Comparison of ENCODE assay signal across 8 mouse cellular contexts in the genomic region with DNA sequence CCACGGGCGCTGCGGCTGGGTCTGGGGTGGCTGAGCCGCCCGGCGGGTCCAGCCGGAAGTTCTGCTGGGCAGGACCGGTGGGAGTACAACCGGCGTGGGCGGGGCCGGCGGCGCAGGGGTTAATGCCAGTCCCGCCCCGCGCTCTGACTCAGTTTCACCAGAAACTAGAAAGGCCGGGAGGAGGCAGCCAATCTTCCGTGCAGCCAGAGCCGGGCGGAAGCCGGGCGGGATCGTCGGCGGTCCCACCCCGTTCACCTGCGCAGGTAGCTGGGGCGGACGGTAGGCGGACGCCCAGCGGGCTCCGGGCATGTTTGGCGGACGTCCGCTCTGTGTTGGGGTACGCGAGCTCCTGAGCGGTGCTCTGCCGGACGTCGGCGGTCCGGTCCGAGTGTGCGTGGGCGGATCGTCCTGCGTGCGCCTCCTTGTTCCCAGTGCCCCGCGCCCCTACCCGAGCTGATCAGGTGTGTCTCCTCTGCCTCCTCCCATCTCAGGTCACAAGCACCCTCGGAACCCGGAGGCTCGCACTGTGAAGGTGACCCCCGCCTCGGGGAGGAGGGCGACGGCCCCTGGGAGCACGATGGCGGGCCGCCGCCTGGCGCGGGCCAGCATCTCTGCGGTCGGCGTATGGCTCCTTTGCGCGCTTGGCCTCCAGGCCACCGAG. TPM values are rescaled to one million over a fixed set of nuclear protein-coding genes. Genes with fewer than 3 reads are reported as not detected.
DNase-seq lines count a peak whose midpoint lies in the region; ATAC-seq lines count a peak whose summit lies in the region.

TSS of gene Spint1 (plus strand) at position 153 of the 661 bp plus-strand sequence.

- peak within 1 kb of the TSS; percentile 87 for H3K4me2 ChIP-seq in limb, embryonic 11.5 days (ENCODE audit: low read depth, severe bottlenecking)
- H3K4me2 ChIP-seq in midbrain, embryonic 15.5 days = peak within 1 kb of the TSS; percentile 55

- H3K27ac ChIP-seq in limb, embryonic 11.5 days (replicated peaks; ENCODE audit: low read depth, low read length) = no peak within 1 kb of the TSS
- H3K27ac ChIP-seq in midbrain, embryonic 15.5 days = no peak within 1 kb of the TSS

- peak within 1 kb of the TSS; percentile 32 for H3K4me3 ChIP-seq in erythroblast, embryonic 14.5 days (replicated peaks)
- peak within 1 kb of the TSS; percentile 46 for H3K4me3 ChIP-seq in limb, embryonic 11.5 days (ENCODE audit: low read depth, low read length)
- H3K4me3 ChIP-seq in midbrain, embryonic 15.5 days = peak within 1 kb of the TSS; percentile 40

- under 1% methylated on average over 72 of the region's 73 CpGs for WGBS in limb, embryonic 11.5 days
- under 1% methylated on average over 72 of the region's 73 CpGs for WGBS in midbrain, embryonic 15.5 days

- H3K4me1 ChIP-seq in erythroblast, embryonic 14.5 days (ENCODE audit: control insufficient read depth) = peaks cover 5% of the 10 kb centered on the region
- peaks cover 11% of the 10 kb centered on the region for H3K4me1 ChIP-seq in limb, embryonic 11.5 days (ENCODE audit: control insufficient read depth, insufficient read depth, low read length)
- H3K4me1 ChIP-seq in midbrain, embryonic 15.5 days = peaks cover 14% of the 10 kb centered on the region

- no peak for ATAC-seq in erythroblast, adult 5-6 weeks (replicated peaks; ENCODE audit: low FRiP score, poor library complexity, severe bottlenecking)
- ATAC-seq in limb, embryonic 11.5 days (ENCODE audit: insufficient number of reproducible peaks, low FRiP score, low TSS enrichment, low read depth) = no peak
- ATAC-seq in midbrain, embryonic 15.5 days (replicated peaks) = peak; percentile 42; the same call in 1 of the 2 replicates

- H3K27me3 ChIP-seq in erythroblast, embryonic 14.5 days (ENCODE audit: control insufficient read depth) = peaks cover 79% of the 10 kb centered on the region
- peaks cover 44% of the 10 kb centered on the region for H3K27me3 ChIP-seq in limb, embryonic 11.5 days (ENCODE audit: control insufficient read depth, insufficient read depth, low read length)
- peaks cover 58% of the 10 kb centered on the region for H3K27me3 ChIP-seq in midbrain, embryonic 15.5 days (replicated peaks)

- H3K36me3 ChIP-seq in erythroblast, embryonic 14.5 days (ENCODE audit: control insufficient read depth) = no peaks in the 10 kb centered on the region
- H3K36me3 ChIP-seq in limb, embryonic 11.5 days (ENCODE audit: control insufficient read depth, insufficient read depth, low read length) = no peaks in the 10 kb centered on the region
- H3K36me3 ChIP-seq in midbrain, embryonic 15.5 days (replicated peaks) = no peaks in the 10 kb centered on the region

- peak within 1 kb of the TSS; percentile 32 for H3K9ac ChIP-seq in limb, embryonic 11.5 days (ENCODE audit: low read length)
- H3K9ac ChIP-seq in midbrain, embryonic 15.5 days = no peak within 1 kb of the TSS

- H3K9me3 ChIP-seq in erythroblast, embryonic 14.5 days (ENCODE audit: control insufficient read depth, low read length) = peaks cover 3% of the 10 kb centered on the region; the same call in 1 of the 2 replicates
- H3K9me3 ChIP-seq in limb, embryonic 11.5 days (ENCODE audit: control insufficient read depth, low read length) = no peaks in the 10 kb centered on the region
- H3K9me3 ChIP-seq in midbrain, embryonic 15.5 days = no peaks in the 10 kb centered on the region

- peak; percentile 35 for DNase-seq in adrenal gland, postnatal 25 days
- peak; percentile 12 for DNase-seq in heart, postnatal 4 days
- DNase-seq in limb, embryonic 11.5 days (ENCODE audit: low spot score) = peak; percentile 59
- no peak for DNase-seq in frontal cortex, postnatal 25 days (ENCODE audit: low spot score in 2 of 2)
- DNase-seq in right cerebral cortex, postnatal 36 days (ENCODE audit: low spot score in 2 of 2) = no peak

RNA-seq across cellular contexts. Expression of gene Spint1, which starts in this region (rescaled TPM):
- polyA plus RNA-seq in erythroblast, embryonic 14.5 days (2012) = 0.02 TPM in 1 of 2 replicates, not detected in the other
- total RNA-seq in erythroblast, adult 5-6 weeks (2015; ENCODE audit: low replicate concordance) = not detected in 2 replicates
- total RNA-seq in erythroblast, adult 5-6 weeks (2017; ENCODE audit: low replicate concordance) = not detected in 2 replicates
- 4.0 and 4.6 TPM in 2 replicates for total RNA-seq in adrenal gland, postnatal 25 days (2021)
- total RNA-seq in heart, postnatal 4 days (2021) = not detected
- 6.1 and 8.0 TPM in 2 replicates for polyA plus RNA-seq in limb, embryonic 11.5 days (2014; fragmentation: Nextera tagmentation; extraction: Ambion mirVana)
- 0.65 and 0.77 TPM in 2 replicates for polyA plus RNA-seq in midbrain, embryonic 15.5 days (2015; fragmentation: Nextera tagmentation; extraction: Ambion mirVana)

Comparison
In these comparisons a context has a peak if more than half of its experiments do, and no peak if none do; other contexts are left out.
1. Peak in DNase-seq in heart, postnatal 4 days; RNA of the gene not detected or under 1 TPM.
2. Peak in ATAC-seq, H3K4me3 ChIP-seq and H3K4me2 ChIP-seq in midbrain, embryonic 15.5 days; RNA of the gene not detected or under 1 TPM.
3. DNase-seq: peak in adrenal gland, postnatal 25 days (single experiment) and limb, embryonic 11.5 days (single experiment); none in frontal cortex, postnatal 25 days (0 of 2) and right cerebral cortex, postnatal 36 days (0 of 2).
4. Peak in every context shown above with its lines, with median percentiles within 50 percentile points of each other: H3K4me3 ChIP-seq.